Mouse (Mus musculus): ENCODE measurements around the gene Dnajc27.

The Dnajc27 gene

GRCm38 (mm10) chr12:4082132-4083001, at the start of gene Dnajc27:
Dnajc27 (plus strand) TSS chr12:4082583.
- peak; percentile 88 for DNase-seq (ENCODE audit: low read depth, low spot score)

DNA sequence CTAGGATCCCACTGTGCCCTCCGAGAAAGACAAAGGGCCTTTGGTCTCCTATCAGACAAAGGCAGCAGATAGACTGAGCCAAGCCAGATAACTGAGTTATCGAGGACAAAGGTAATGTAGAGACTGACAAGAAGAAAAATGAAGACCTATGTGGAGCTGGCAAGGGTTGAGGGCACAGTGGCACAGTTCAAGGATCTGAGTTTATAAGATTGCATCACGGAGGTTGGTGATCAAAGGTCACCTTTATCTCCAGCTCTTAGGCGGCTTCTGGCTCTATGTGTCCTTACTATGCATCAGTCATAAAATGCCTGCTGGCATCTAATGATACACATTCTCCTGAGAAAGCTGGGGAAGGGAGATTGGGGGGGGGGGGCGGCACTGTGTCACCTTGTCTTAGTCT, 46.2 kb upstream of the Dnajc27 start:
- DNase-seq (ENCODE audit: low read depth, low spot score), result no peak

DNA sequence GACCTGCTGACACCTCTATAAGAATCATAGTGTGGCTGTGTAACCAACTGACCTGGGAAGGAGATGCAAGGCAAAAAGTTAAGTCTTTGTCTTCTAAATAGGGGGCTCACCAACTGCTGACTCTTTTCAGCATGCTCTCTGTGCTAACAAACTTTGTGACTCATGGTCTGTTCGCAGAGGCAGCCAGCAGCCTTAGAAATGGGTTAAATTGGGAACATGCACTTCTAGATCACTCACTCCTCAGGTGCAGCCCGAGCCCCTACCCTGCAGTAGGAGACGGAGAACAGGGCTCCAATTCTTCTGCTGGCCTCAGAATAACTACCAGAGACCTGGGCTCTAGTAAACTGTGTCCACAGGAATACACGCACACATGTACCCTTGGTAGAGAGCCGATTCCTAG, 44.9 kb upstream of the Dnajc27 start:
- no peak for DNase-seq (ENCODE audit: low read depth, low spot score)

DNA sequence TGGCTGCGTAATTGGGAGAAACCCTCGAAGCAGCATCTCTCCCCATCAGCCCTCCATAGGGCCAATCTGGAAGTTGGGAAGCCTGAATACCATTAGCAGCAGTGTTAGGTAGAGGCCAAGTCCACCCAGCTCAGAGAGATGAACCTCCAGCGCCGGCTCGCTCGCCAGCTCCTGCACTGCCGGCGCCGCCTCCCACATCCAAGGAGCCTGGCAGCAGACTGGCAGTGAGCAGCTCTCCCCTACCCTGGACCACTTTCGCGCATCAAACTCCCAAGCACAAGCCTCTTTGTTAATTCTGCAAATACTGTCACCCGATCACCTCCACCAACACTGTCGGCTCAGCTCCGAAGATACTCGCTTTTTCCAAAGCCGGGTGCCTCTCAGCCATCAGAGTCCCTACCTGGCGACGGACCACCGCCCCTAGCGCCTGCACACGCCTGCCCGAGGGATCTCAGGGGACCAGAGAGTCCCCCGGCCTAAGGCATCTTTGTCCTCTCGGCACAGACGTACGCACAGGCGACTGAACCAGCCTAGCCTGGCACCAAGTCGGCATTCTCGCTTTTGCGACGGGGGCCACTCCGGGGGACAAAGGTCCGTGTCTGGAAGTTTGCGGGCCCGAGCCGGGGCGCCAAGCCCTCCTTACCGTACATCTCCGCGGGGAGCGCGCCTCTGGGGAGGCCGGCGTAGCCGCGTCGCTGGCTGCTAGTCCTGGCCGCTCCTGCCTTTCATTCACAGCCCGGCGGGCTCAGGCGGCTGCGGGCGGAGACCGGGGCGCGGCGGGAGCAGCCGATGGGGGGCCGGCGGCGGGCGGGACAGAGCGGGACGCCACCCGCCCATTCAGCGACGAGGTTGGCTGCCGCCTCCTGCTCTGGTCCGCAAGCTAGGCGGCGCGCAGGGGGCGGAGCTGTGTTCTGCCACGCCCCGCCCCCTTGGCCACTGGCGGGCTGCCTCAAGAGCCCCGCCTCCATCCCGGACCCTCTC, 44.0 kb upstream of the Dnajc27 start, which contains the start of gene Efr3b:
TSS of gene Efr3b (minus strand) at position 855 of the 981 bp plus-strand sequence.
- DNase-seq (ENCODE audit: low read depth, low spot score), result peak; percentile 61

GRCm38 (mm10) chr12:4039046-4039445, 43.3 kb upstream of the Dnajc27 start:
- DNase-seq (ENCODE audit: low read depth, low spot score), result no peak

- no peak for DNase-seq (ENCODE audit: low read depth, low spot score)
These were observed 40.0 kb upstream of the Dnajc27 start for GRCm38 (mm10) chr12:4042411-4042810.

DNA sequence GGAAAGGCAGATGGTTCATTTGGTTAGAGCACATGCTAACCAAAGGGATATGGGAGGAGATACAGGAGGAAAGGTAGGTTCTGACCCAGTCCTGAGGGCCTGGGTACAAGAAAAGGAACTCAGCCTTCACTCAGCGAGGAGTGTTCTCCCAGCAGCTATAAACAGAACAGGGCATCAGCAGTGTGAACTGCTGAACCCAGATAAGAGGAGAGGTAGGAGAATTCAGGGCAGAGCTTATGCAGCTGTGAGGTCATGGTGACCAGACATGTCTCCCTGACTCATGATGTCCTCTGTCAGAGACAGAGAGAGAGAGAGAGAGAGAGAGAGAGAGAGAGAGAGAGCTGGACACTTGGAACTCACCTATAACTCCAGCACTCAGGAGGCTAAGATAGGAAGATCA, 36.4 kb upstream of the Dnajc27 start:
- no peak for DNase-seq (ENCODE audit: low read depth, low spot score)

- no peak for DNase-seq (ENCODE audit: low read depth, low spot score)
These were observed 34.4 kb upstream of the Dnajc27 start for GRCm38 (mm10) chr12:4048031-4048430.

- no peak for DNase-seq (ENCODE audit: low read depth, low spot score)
These were observed 31.4 kb upstream of the Dnajc27 start for GRCm38 (mm10) chr12:4050861-4051425.

DNA sequence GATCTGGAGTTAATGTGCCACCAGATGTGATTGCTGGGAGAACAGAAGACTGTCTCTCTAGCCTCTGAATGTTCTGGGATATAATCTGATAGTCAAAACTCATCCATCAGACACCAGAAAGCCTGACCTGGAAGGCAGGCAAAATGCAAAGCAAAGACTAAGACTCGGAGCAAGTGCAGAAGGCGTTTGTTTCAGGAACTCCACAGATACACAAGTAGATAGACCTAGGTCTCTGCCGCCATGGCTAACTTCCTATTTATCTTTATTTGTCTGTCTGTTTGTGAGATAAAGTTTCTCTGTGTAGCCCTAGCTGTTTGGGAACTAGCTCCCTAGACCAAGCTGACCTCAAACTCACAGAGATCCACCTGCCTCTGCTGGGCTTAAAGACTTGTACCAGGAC, 28.7 kb upstream of the Dnajc27 start:
- no peak for DNase-seq (ENCODE audit: low read depth, low spot score)

DNA sequence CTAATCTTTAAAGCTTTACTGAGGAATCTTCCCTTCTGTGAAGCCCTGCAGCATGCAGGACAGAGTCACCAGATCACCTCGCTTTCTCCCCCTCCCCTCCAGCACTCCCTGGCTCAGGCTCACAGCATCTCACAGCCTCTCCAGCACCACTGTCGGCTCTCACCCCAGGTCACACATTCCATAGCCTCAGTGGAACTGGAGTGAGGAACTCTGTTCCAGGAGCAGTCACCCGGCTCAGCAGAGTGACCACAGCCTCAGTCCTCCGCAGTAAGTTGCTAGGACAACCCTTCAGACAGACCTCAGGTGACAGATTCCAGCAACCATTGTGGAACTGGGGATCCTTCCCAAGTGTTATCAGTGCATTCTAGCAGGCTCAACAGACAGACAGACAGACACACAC, 27.5 kb upstream of the Dnajc27 start:
- no peak for DNase-seq (ENCODE audit: low read depth, low spot score)

GRCm38 (mm10) chr12:4058321-4058720, 24.1 kb upstream of the Dnajc27 start:
- DNase-seq (ENCODE audit: low read depth, low spot score), result no peak

DNA sequence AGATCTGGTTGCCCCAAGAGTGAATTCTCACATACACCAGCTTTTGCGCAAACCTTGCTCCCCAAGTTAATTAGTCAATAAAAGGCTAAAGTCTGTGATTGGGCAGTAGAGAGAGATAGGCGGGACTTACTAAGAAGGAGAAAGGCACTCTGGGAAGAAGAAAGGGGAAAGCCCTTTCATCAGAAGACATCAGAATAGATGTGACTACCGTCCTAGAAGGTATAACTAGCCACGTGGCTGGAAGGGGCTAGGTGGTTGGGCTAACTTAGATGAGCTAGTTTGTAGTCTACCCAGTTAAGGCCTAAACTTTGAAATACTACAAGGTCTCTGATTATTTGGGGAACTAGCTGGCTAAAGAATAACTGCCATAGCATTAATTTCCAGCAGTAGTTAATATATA, 22.7 kb upstream of the Dnajc27 start:
- DNase-seq (ENCODE audit: low read depth, low spot score), result no peak

GRCm38 (mm10) chr12:4065498-4065897, 16.9 kb upstream of the Dnajc27 start:
- DNase-seq (ENCODE audit: low read depth, low spot score), result no peak

DNA sequence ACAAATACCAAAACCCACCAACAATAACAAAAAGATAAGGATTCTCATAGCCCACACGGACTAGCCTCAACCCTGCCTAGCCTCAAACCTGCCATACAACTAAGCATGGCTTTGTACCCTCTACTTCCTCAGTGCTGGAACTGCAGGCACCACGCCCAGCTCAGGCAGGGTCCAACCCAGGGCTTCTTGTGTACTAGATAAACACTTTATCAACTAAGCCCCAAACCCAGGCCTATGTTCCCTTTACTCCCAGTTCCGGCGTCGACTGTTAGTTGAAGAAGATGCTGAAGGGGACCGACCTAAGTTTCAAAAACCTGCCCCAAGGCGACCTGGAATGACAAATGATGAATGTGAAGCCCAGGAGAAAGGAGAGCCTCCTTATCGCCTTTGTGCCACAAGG, 16.4 kb upstream of the Dnajc27 start:
- no peak for DNase-seq (ENCODE audit: low read depth, low spot score)

GRCm38 (mm10) chr12:4066681-4067459, 15.5 kb upstream of the Dnajc27 start:
- DNase-seq (ENCODE audit: low read depth, low spot score), result no peak

DNA sequence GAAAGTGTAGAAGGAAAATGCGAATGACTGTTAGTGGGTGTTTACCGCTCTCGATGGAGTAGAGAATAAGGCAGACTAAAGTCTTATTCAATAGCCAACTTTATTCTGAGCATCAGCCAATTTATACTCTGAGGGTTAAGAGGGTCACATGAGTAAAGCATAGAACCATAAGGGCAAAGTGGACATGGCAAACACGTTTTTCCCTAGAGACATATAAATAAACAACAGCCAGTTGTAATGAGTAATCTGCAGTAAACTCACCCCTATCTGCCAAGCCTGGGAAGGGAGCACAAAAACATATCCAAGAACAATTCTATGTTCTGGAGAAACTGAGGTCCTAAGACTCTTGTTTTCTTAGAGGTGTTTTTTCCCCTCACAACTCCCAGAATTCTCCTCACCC, 13.8 kb upstream of the Dnajc27 start:
- DNase-seq (ENCODE audit: low read depth, low spot score), result no peak

GRCm38 (mm10) chr12:4071671-4072070, 10.7 kb upstream of the Dnajc27 start:
- no peak for DNase-seq (ENCODE audit: low read depth, low spot score)

DNA sequence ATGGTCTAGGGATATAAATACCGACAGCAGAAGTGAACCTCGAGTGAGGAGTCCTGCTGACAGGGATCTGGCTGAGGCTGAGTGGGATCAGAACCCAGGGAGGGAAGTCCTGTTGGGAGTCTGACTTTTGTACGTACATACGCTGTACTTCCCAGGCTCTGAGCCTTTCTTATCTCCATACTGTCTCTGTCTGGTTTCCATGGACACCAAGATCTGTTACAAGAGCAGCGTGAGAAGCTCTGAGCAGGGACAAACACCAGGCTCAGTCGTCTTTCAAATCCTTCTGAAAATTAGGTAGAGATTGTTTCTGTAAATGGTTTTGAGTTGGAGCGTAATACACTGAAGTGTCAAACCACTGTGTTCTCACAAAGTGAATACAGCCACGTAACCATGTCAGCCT, 7.0 kb upstream of the Dnajc27 start:
- no peak for DNase-seq (ENCODE audit: low read depth, low spot score)

GRCm38 (mm10) chr12:4076383-4076782, 6.0 kb upstream of the Dnajc27 start:
- no peak for DNase-seq (ENCODE audit: low read depth, low spot score)

- no peak for DNase-seq (ENCODE audit: low read depth, low spot score)
These were observed 4.3 kb upstream of the Dnajc27 start for GRCm38 (mm10) chr12:4078069-4078468.

Data from retina, adult 2 months (tissue).